Mouse (Mus musculus) bone marrow macrophage, adult 2 months (primary cell): ENCODE results near the gene Egflam.

Experiments used
- CTCF ChIP-seq: IDR thresholded peaks from 2 replicates; pipeline ENCODE4 v1.5.1; 2012; ENCODE audit warnings: low read depth, mild to moderate bottlenecking, low read length, moderate library complexity
- POLR2A ChIP-seq: IDR thresholded peaks from 2 replicates; pipeline ENCODE4 v1.6.1; 2012; ENCODE audit warnings: mild to moderate bottlenecking, low read depth, low read length, borderline replicate concordance

- TF ChIP-seq CTCF (no peak), POLR2A (no peak)
Measured at GRCm38 (mm10) chr15:7424282-7424681, 26.1 kb upstream of the Egflam start.
